In the genomic region with DNA sequence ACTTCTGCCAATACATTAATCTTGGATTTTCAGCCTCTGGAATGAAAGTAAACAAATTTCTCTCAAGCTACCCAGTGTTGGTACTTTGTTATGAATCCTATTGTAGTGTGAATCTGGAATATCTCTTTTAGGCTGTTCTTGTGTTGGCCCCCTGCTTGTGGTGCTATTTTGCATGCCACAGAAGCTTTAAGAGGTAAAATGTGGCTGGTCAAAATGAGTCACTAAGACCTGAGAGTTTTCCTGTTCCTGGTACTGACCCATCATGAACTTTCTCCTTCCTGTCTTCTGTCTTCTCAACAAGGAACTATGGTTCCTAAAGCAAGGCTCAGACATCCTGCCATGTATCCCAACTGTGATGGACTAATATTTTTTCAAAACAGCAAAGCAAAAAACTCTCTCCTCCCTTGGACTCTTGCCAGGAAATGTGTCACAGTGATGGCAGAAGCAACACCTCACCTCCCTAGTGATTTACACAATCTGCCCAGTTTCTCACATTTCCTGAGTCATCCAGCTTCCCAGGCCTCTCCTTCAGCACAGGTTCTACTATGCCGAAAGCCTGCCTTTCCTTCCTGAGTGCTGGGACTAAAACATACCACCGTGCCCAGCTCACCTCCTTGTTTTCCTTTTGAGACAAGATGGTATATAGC, we compare ENCODE assay signal across 12 mouse cellular contexts. TPM values are rescaled to one million over a fixed set of nuclear protein-coding genes. Genes with fewer than 3 reads are reported as not detected.
DNase-seq lines count a peak whose midpoint lies in the region; ATAC-seq and TF ChIP-seq lines count a peak whose summit lies in the region.
"Had no signal": no experiment of that assay in that cellular context is flagged by ENCODE, and none has a peak within 500 bp of the region (broad histone marks: within the 10 kb centered on the region; RNA-seq: fewer than 3 reads in every experiment).

No protein-coding gene starts in this region.

- H3K9ac ChIP-seq in liver, postnatal 0 days (replicated peaks), result no peak overlapping the region
- H3K9ac ChIP-seq: liver, embryonic 15.5 days; midbrain, embryonic 12.5 days had no signal

- no peak overlapping the region for H3K27ac ChIP-seq in liver, postnatal 0 days (ENCODE audit: low read depth)
- H3K27ac ChIP-seq: kidney, postnatal 0 days; liver, embryonic 15.5 days; midbrain, embryonic 12.5 days had no signal

- no peaks in the 10 kb centered on the region for H3K4me1 ChIP-seq in liver, postnatal 0 days (ENCODE audit: insufficient read depth)
- H3K4me1 ChIP-seq: liver, embryonic 15.5 days; midbrain, embryonic 12.5 days had no signal

- 73% methylated on average over 2 of the region's 2 CpGs for WGBS in liver, postnatal 0 days (ENCODE audit: insufficient replicate concordance)

- H3K4me2 ChIP-seq in liver, postnatal 0 days (ENCODE audit: low read depth, low read length), result no peak overlapping the region
- H3K4me2 ChIP-seq: liver, embryonic 15.5 days; midbrain, embryonic 12.5 days had no signal

- no peak for ATAC-seq in liver, postnatal 0 days

- no peaks in the 10 kb centered on the region for H3K9me3 ChIP-seq in liver, postnatal 0 days (ENCODE audit: low read length)
- H3K9me3 ChIP-seq: liver, embryonic 15.5 days; midbrain, embryonic 12.5 days had no signal

- peak; percentile 11 for DNase-seq in kidney, postnatal 10 days
- no peak for DNase-seq in kidney, adult 11 months
- DNase-seq in cerebellum, adult 11 months, result peak; percentile 23
- DNase-seq in layer of hippocampus, adult 11-12 months (ENCODE audit: low spot score), result peak; percentile 44
- peak; percentile 40 to 54 for DNase-seq in right cerebral cortex, postnatal 36 days (ENCODE audit: low spot score in 2 of 2)
- DNase-seq in liver, postnatal 0 days, result no peak
- no peak for DNase-seq in spleen, postnatal 10 days (ENCODE audit: low spot score in 2 of 2)
- no peak for DNase-seq in ovary, adult 18-20 months (ENCODE audit: low spot score)
- DNase-seq: thymus, postnatal 25 days had no signal

- no peak for TF ChIP-seq EP300 in liver, postnatal 0 days (IDR thresholded peaks at IDR 0.05; ENCODE audit: low read depth)

- H3K4me3 ChIP-seq in liver, postnatal 0 days (ENCODE audit: low read depth, low read length), result no peak overlapping the region
- H3K4me3 ChIP-seq: liver, embryonic 15.5 days; midbrain, embryonic 12.5 days had no signal

- TF ChIP-seq CTCF in liver, postnatal 0 days (IDR thresholded peaks at IDR 0.05; ENCODE audit: low read depth), result no peak

- peaks cover 6% of the 10 kb centered on the region; the same call in 1 of the 2 replicates for H3K36me3 ChIP-seq in liver, postnatal 0 days (replicated peaks; ENCODE audit: insufficient read depth, low read length)
- H3K36me3 ChIP-seq: midbrain, embryonic 12.5 days had no signal

- no peaks in the 10 kb centered on the region for H3K27me3 ChIP-seq in liver, postnatal 0 days (ENCODE audit: insufficient read depth, low read length)
- H3K27me3 ChIP-seq: liver, embryonic 15.5 days; midbrain, embryonic 12.5 days had no signal

RNA-seq across cellular contexts. Expression of gene E130311K13Rik, which starts 12.1 kb away (rescaled TPM):
- 3.2 TPM in 2 replicates for polyA plus RNA-seq in liver, postnatal 0 days (2015; fragmentation: Nextera tagmentation; extraction: Ambion mirVana)

RNA-seq across cellular contexts. Expression of gene Slc33a1, which starts 23.2 kb away (rescaled TPM):
- 12.2 and 13.7 TPM in 2 replicates for polyA plus RNA-seq in liver, postnatal 0 days (2015; fragmentation: Nextera tagmentation; extraction: Ambion mirVana)

RNA-seq across cellular contexts. Expression of gene Gmps, which starts 34.6 kb away (rescaled TPM):
- polyA plus RNA-seq in liver, postnatal 0 days (2015; fragmentation: Nextera tagmentation; extraction: Ambion mirVana), result 13.4 and 14.1 TPM in 2 replicates

RNA-seq across cellular contexts. Expression of gene Plch1, which starts 42.1 kb away (rescaled TPM):
- 0.04 and 0.05 TPM in 2 replicates for polyA plus RNA-seq in liver, postnatal 0 days (2015; fragmentation: Nextera tagmentation; extraction: Ambion mirVana)

Comparison
In these comparisons a context has a peak if more than half of its experiments do, and no peak if none do; other contexts are left out.
1. DNase-seq: peak in kidney, postnatal 10 days (single experiment), cerebellum, adult 11 months (single experiment), layer of hippocampus, adult 11-12 months (single experiment) and right cerebral cortex, postnatal 36 days (2 of 2); none in kidney, adult 11 months (single experiment), liver, postnatal 0 days (single experiment), spleen, postnatal 10 days (0 of 2) and ovary, adult 18-20 months (single experiment).